Mouse (Mus musculus): ENCODE data around the gene Slc25a44.

The Slc25a44 gene

DNA sequence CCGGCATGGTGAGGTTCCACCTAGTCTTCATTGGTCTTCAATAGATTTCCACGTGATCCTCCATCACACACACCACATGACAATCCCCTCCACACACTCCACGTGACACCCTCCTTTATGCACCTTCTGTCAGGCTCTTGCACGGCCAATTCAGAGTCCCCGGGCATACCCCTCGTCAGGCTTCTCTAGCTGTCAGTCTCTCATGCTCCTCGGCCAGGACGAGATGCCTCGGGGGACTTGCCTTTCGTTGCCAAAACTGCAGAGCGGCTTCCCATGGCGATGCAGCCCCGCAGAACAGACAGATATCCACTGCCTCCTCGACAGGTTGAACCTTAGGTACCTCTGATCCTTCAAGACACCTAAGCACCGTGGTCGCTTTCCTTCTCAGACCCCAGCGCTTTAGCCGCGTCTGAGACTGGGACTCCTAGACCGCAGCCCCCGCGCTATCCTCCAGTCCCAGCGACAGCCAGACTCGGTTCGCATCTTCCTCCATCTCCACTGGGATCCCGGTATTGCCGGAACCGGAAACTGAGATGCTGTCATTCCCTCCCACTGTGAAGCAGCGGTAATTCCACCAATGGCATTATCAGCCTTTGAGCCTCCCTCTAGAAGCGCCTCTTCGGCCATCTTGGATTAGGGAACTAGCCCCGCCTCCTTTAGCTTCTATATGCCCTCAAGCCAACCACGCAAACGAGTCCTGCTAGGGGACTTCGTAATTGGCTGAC is at the start of gene Slc25a44:
Gene Slc25a44, minus strand, starts transcription at position 535 of the 725 bp plus-strand sequence.
- peak; percentile 96 for DNase-seq (ENCODE audit: low read depth, low spot score)

DNA sequence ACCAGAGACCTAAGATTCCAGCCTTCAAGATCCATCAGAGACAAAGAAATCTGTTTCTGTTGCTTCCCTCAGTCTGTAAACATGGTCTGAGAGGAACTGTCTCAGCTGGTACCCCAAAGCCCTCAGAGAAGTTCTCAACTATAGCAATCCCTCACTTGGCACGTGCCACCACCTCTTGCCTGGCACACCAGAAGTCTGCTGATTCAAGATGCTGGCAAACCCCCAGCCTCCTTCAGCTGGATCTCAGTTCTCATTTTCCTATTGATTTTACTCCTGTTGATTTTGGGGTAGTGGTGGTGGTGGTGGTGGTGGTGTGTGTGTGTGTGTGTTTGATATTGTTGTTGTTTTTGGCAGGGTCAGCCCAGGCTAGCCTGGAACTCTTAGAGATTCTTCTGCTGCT is 48.6 kb upstream of the Slc25a44 start:
- DNase-seq (ENCODE audit: low read depth, low spot score): no peak

DNA sequence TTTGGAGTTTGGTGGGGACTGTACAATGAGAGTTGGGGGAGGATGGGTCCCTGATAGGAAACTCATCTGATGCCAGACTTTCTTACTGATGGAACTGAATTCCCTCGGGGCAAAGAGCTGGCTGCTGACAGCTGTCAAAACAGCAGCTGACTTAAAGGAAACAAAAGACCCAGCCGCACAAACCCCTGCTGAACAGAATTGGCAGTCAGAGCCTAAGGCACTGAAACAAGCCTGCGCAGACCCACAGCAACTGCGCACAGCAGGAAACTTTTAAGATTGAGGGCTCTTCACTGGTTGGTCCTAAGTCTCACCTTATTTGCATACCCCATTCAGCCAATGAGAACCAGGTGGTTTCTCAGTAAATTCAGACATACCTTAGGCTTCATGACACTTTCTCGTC is 48.1 kb upstream of the Slc25a44 start:
- no peak for DNase-seq (ENCODE audit: low read depth, low spot score)

- DNase-seq (ENCODE audit: low read depth, low spot score): no peak
Measured at GRCm38 (mm10) chr3:88470943-88471479, 46.1 kb upstream of the Slc25a44 start.

- no peak for DNase-seq (ENCODE audit: low read depth, low spot score)
Measured at GRCm38 (mm10) chr3:88469466-88469865, 44.5 kb upstream of the Slc25a44 start.

DNA sequence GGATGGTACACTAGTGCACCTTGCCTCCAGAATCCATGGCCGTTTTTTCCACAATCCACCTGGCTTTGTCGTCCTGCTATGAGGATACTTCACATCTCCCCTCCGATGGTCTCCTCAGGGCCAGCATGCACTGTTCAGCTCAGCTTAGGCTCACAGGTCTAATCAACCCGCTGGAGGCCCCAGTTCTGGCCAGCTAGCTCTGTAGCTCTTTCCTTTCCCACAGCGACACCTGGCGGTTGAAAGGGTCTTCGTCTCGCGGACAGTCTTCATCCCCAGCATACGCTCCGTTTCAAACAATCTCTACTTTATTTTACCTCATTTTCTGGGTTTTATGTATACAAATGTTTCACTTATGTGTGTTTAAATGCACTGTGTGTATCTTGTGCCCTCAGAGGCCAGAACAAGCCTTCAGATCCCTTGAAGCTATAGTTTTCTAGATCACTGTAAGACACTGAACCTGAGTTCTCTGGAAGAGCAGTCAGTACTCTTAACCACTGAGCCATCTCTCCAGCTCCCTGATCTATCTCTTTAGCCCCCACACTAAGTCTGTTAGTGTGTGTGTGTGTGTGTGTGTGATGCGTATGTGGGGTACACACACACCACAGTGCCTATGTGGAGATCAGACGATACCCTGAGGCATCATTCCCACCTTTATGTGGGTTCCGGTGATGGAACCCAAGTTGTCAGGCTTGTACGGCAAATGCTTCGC is 42.3 kb upstream of the Slc25a44 start:
- peak; percentile 70 for DNase-seq (ENCODE audit: low read depth, low spot score)

DNA sequence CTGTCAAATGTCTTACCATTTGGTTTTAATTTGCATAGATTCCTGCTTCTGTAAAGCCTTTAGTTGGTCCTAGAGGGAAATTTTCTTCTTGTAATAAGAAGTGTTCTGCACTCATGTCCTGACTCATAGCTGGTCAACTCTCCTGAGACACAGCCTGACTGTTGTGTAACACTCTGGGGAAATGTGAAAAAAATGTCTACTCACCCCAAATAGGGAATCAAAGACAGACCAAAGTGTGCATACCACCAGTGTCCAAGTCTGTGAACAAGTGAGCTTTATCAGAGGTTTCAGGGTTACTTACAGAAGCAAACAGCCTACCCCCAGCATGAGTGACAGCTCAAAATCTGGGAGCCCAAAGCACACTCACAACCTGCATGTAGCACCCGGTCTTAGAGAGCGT is 40.2 kb upstream of the Slc25a44 start:
- no peak for DNase-seq (ENCODE audit: low read depth, low spot score)

DNA sequence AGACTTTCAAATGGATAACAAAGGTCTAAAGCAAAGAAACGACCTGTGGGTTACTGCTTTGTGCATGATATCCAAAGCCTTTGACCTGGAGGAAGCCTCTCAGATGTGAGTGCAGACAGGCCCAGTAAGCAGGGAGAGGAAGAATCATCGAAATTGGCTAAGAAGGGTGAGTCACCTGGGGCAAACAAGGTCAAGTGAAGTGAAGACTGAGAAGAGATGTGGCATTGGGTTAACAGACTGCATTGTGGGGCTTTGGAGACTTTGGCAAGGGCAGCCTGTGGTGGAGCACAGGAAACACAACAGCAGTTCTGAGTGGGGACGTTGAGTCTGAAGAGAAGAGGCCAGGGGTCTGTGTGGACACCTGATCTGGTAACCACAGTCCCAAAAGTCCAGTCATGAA is 39.5 kb upstream of the Slc25a44 start:
- no peak for DNase-seq (ENCODE audit: low read depth, low spot score)

DNA sequence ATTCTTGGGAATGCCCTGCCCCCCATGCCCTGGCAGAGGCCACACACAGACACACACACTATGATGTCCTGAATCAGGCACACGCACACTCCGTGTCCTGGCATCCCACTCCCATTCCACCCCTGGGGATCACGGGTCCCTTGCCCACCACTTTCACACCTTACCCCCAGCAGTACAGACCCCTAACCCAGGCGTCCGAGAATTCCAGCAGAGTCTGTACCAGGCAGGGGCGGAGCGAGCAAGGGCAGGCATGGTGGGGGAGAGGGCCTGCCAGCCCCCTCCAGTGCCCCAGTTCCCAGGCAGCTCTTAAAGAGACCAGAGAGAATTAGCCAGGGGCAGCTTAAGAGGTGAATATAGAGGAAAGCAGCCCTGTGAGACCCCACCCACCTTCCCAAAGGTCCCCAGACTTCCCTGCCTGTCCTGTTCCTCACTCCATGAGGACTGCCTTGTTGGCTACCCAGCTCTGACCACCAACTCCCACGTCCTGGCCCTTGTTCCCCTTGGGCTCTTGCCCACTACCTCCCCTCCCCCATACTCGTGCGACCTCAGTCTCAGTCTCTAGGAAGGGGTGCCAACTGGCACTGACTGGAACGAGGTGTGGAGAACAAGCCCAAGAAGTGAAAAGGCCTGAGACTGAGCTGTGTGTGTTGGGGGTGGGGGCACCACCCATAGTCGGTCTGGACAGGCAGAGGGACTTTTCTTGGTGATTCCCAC is 36.2 kb upstream of the Slc25a44 start, which contains the start of gene Sema4a:
Gene Sema4a, minus strand, starts transcription at position 200 of the 714 bp plus-strand sequence.
- no peak for DNase-seq (ENCODE audit: low read depth, low spot score)

- no peak for DNase-seq (ENCODE audit: low read depth, low spot score)
Measured at GRCm38 (mm10) chr3:88460029-88460428, 35.1 kb upstream of the Slc25a44 start.

GRCm38 (mm10) chr3:88458778-88459219 is 33.9 kb upstream of the Slc25a44 start:
- no peak for DNase-seq (ENCODE audit: low read depth, low spot score)

DNA sequence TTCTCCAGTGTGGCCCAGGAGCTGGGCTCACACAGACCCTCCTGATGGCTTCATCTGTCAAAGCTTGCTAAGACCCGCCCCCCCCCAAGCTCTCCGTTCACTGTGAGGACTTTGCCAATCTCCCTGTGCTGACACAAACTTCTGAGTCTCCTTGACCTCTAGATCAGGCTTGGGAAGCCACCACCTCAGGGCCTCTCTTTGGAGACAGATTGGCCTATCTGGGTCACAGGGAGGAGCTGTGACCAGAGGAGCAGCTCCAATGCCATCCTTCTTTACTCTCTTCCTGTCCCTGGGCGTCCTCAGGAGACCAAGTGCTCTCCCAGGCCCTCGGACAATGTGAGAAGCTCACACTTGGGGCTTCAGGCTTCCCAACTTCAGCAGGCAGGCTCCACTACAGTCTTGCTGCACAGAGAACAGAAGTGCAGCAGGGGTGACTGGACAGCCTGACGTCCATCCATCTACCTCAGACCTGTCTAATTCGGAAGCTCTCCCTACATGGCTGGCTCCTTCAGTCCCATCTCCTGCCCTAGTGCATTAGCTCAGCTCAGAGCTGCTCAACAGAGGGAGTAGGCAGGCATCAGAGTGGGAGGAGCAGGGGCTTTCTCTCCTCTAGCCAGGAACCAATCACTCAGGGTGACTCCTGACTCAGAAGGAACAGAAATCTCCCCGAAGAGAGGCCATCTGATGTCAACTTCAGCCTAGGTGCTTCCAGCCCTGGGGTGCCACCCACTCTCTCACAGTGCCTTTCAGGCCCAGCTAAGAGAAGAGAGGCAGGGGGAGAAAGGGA is 32.0 kb upstream of the Slc25a44 start:
- DNase-seq (ENCODE audit: low read depth, low spot score): no peak

- DNase-seq (ENCODE audit: low read depth, low spot score): no peak
Measured at GRCm38 (mm10) chr3:88456313-88456712, 31.4 kb upstream of the Slc25a44 start.

- DNase-seq (ENCODE audit: low read depth, low spot score): no peak
Measured at GRCm38 (mm10) chr3:88455588-88456264, 30.8 kb upstream of the Slc25a44 start.

DNA sequence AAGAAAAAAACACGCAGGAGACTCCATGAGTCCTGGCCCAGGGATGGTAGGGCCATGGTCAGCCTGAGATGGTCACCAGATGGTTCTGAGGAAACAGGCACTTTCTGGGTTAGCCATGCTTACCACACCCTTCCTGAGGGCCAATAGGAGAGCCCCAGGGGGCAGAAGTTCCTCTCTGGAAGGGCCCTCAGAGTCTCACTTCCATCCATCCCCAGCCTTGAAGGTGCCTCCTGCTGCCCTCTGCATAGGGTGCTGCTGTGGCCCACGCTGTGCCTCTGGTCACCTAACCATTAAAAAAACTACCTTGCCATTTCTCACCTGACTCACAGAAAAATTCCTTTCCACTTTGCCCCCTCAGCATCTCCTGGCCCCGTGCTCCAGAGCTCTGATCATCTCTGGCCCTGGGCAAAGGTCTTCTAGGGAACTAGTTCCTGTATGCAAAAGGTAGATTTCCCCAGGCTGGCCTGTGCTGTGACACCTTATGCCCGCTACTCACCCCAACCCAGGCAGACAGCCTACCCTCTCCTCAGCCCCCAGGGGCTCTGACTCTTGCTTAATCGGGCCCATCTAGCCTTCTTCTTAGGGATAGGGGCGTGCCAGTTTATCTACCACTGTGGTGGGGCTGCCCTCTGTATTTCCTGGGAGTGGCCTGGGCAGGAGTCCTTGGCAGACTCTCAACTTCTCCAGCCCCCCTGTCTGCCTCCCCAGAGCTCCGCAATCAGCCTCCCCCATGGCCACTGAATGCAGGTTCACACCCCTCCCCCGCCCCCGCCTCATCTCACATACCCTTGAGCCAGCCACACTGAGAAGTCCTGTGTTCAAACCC is 30.0 kb upstream of the Slc25a44 start:
- no peak for DNase-seq (ENCODE audit: low read depth, low spot score)

- no peak for DNase-seq (ENCODE audit: low read depth, low spot score)
Measured at GRCm38 (mm10) chr3:88453986-88454385, 29.0 kb upstream of the Slc25a44 start.

DNA sequence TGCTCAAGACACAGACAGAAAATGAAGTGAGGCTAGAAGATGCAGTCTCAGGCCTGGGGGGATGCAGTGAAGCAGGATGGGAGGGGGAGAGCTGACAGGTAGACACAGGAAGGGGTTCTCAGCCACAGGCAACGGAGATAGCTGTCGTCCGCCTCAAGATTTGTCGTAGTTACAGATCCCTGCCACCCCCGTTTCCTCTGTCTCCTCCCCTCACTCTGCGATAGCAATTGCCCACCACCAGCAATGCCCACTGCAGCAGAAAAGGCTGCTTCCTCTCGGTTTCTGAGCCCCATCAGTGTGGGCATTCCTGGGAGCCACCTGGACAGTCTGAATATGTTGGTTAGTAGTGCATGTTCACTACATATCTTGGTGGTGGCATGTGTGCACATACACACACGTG is 28.4 kb upstream of the Slc25a44 start:
- DNase-seq (ENCODE audit: low read depth, low spot score): no peak

DNA sequence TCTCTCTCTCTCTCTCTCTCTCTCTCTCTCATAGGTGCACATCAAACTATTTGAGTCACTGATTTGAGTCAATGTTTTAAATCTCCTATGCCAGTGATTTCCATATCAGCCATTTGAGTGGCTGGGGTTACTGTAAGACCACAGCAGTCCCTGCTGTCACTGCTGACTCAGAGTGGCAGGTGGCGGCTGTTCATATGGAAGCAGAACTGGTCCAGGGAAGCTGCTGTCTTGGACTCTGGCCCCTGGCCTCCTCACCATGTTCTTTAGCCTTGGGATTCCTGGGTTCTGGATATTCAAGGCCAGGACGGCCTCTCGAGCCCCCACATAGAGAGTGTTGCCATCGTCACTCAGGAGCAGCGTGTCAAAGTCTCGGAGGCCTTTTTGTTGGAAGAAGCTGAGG is 27.8 kb upstream of the Slc25a44 start:
- DNase-seq (ENCODE audit: low read depth, low spot score): no peak

- no peak for DNase-seq (ENCODE audit: low read depth, low spot score)
Measured at GRCm38 (mm10) chr3:88452246-88452645, 27.3 kb upstream of the Slc25a44 start.

Measured in retina, adult 2 months (tissue).